9 mouse cellular contexts compared by ENCODE assay signal in genomic region chrX:155623701-155624281, GRCm38 (mm10). TPM values are rescaled to one million over a fixed set of nuclear protein-coding genes. Genes with fewer than 3 reads are reported as not detected.
DNase-seq lines count a peak whose midpoint lies in the region; ATAC-seq and TF ChIP-seq lines count a peak whose summit lies in the region.
"Had no signal": no experiment of that assay in that cellular context is flagged by ENCODE, and none has a peak within 500 bp of the region (broad histone marks: within the 10 kb centered on the region; RNA-seq: fewer than 3 reads in every experiment).

Ptchd1 (minus strand) TSS chrX:155623814.

- no peaks in the 10 kb centered on the region for H3K4me1 ChIP-seq in heart, embryonic 12.5 days (replicated peaks)
- no peaks in the 10 kb centered on the region for H3K4me1 ChIP-seq in embryonic facial prominence, embryonic 12.5 days
- H3K4me1 ChIP-seq in kidney, postnatal 0 days (replicated peaks; ENCODE audit: insufficient read depth, low read length) = 0 out of 2 replicates have a peak, but pooled peaks cover 4% of the 10 kb centered on the region
- H3K4me1 ChIP-seq in midbrain, embryonic 10.5 days = peaks cover 11% of the 10 kb centered on the region

- DNase-seq in heart, postnatal 4 days = no peak
- DNase-seq in NIH3T3 (ENCODE audit: low read depth) (peak; percentile 20), adipocyte (ENCODE audit: low spot score) (no peak)
- DNase-seq in kidney, postnatal 0 days (ENCODE audit: low spot score) = peak; percentile 26
- DNase-seq in midbrain, embryonic 10.5 days (ENCODE audit: low spot score) = peak; percentile 33
- no peak for DNase-seq in adrenal gland, adult 18-20 months (ENCODE audit: low spot score in 2 of 2)

- WGBS in heart, embryonic 12.5 days = 9% methylated on average over 34 of the region's 34 CpGs
- WGBS in embryonic facial prominence, embryonic 12.5 days = 20% methylated on average over 28 of the region's 34 CpGs
- 28% methylated on average over 26 of the region's 34 CpGs for WGBS in kidney, postnatal 0 days
- 18% methylated on average over 34 of the region's 34 CpGs for WGBS in midbrain, embryonic 10.5 days

- H3K27ac ChIP-seq in heart, embryonic 12.5 days (ENCODE audit: poor library complexity, severe bottlenecking) = no peak within 1 kb of the TSS
- H3K27ac ChIP-seq in embryonic facial prominence, embryonic 12.5 days = no peak within 1 kb of the TSS
- no peak within 1 kb of the TSS for H3K27ac ChIP-seq in kidney, postnatal 0 days
- peak within 1 kb of the TSS; percentile 38; the same call in 1 of the 2 replicates for H3K27ac ChIP-seq in midbrain, embryonic 10.5 days (replicated peaks)

- 0 out of 2 replicates have a peak, but pooled peaks have one; percentile 53 for ATAC-seq in heart, embryonic 12.5 days (ENCODE audit: insufficient number of reproducible peaks, low FRiP score)
- peak; percentile 36; the same call in 1 of the 2 replicates for ATAC-seq in embryonic facial prominence, embryonic 12.5 days (ENCODE audit: insufficient number of reproducible peaks, insufficient read depth, low FRiP score, low TSS enrichment)
- ATAC-seq in kidney, postnatal 0 days (replicated peaks; ENCODE audit: low FRiP score, low read depth) = peak; percentile 66; the same call in 1 of the 2 replicates

- 0 out of 2 replicates have a peak, but pooled peaks cover 6% of the 10 kb centered on the region for H3K9me3 ChIP-seq in heart, embryonic 12.5 days (replicated peaks)
- no peaks in the 10 kb centered on the region for H3K9me3 ChIP-seq in embryonic facial prominence, embryonic 12.5 days
- no peaks in the 10 kb centered on the region for H3K9me3 ChIP-seq in kidney, postnatal 0 days (replicated peaks; ENCODE audit: low read length)
- H3K9me3 ChIP-seq in midbrain, embryonic 10.5 days (replicated peaks) = peaks cover 5% of the 10 kb centered on the region; the same call in 1 of the 2 replicates

- peak within 1 kb of the TSS; percentile 95 for H3K4me2 ChIP-seq in heart, embryonic 12.5 days
- H3K4me2 ChIP-seq in embryonic facial prominence, embryonic 12.5 days (replicated peaks) = peak within 1 kb of the TSS; percentile 91
- H3K4me2 ChIP-seq in kidney, postnatal 0 days (ENCODE audit: low read length) = peak within 1 kb of the TSS; percentile 88

- H3K27me3 ChIP-seq in heart, embryonic 12.5 days (replicated peaks) = peaks cover 42% of the 10 kb centered on the region
- H3K27me3 ChIP-seq in embryonic facial prominence, embryonic 12.5 days = peaks cover 43% of the 10 kb centered on the region
- H3K27me3 ChIP-seq in kidney, postnatal 0 days (ENCODE audit: insufficient read depth, low read length) = peaks cover 4% of the 10 kb centered on the region; the same call in 1 of the 2 replicates
- peaks cover 68% of the 10 kb centered on the region for H3K27me3 ChIP-seq in midbrain, embryonic 10.5 days (ENCODE audit: low read depth, poor library complexity, severe bottlenecking)
- H3K27me3 ChIP-seq: CH12.LX had no signal

- no peaks in the 10 kb centered on the region for H3K36me3 ChIP-seq in heart, embryonic 12.5 days
- no peaks in the 10 kb centered on the region for H3K36me3 ChIP-seq in embryonic facial prominence, embryonic 12.5 days
- no peaks in the 10 kb centered on the region for H3K36me3 ChIP-seq in kidney, postnatal 0 days (ENCODE audit: insufficient read depth, low read length)
- no peaks in the 10 kb centered on the region for H3K36me3 ChIP-seq in midbrain, embryonic 10.5 days

- TF ChIP-seq CTCF in kidney, postnatal 0 days (IDR thresholded peaks at IDR 0.05; ENCODE audit: low read depth) = no peak

- peak within 1 kb of the TSS; percentile 65 for H3K4me3 ChIP-seq in heart, embryonic 12.5 days
- peak within 1 kb of the TSS; percentile 47 for H3K4me3 ChIP-seq in embryonic facial prominence, embryonic 12.5 days
- H3K4me3 ChIP-seq in kidney, postnatal 0 days (replicated peaks; ENCODE audit: low read depth, low read length) = peak within 1 kb of the TSS; percentile 40
- peak within 1 kb of the TSS; percentile 61 for H3K4me3 ChIP-seq in midbrain, embryonic 10.5 days

- H3K9ac ChIP-seq in heart, embryonic 12.5 days = peak within 1 kb of the TSS; percentile 50
- peak within 1 kb of the TSS; percentile 27; the same call in 1 of the 2 replicates for H3K9ac ChIP-seq in embryonic facial prominence, embryonic 12.5 days
- H3K9ac ChIP-seq in kidney, postnatal 0 days (ENCODE audit: low read depth, low read length) = no peak within 1 kb of the TSS

RNA-seq across cellular contexts. Expression of gene Ptchd1, which starts in this region (rescaled TPM):
- polyA plus RNA-seq in heart, embryonic 12.5 days (2016; fragmentation: Nextera tagmentation; extraction: Ambion mirVana) = 0.26 and 0.41 TPM in 2 replicates
- under 1 TPM; 0.45 to 0.52 TPM for total RNA-seq in heart, postnatal 4 days (2021)
- 2.3 TPM in 2 replicates for polyA plus RNA-seq in embryonic facial prominence, embryonic 12.5 days (2016; fragmentation: Nextera tagmentation; extraction: Ambion mirVana)
- polyA plus RNA-seq in kidney, postnatal 0 days (2015; fragmentation: Nextera tagmentation; extraction: Ambion mirVana) = 0.73 and 0.83 TPM in 2 replicates
- 0.72 and 1.0 TPM in 2 replicates for polyA plus RNA-seq in midbrain, embryonic 10.5 days (2016; fragmentation: Nextera tagmentation; extraction: Ambion mirVana)
- under 1 TPM; 0.17 to 0.45 TPM for total RNA-seq in adrenal gland, adult 18-20 months (2021)
- total RNA-seq: CH12.LX had no signal

Comparison
In these comparisons a context has a peak if more than half of its experiments do, and no peak if none do; other contexts are left out.
1. Peak in ATAC-seq, H3K4me3 ChIP-seq, H3K9ac ChIP-seq and H3K4me2 ChIP-seq in heart, embryonic 12.5 days; RNA of the gene not detected or under 1 TPM.
2. Peak in DNase-seq, ATAC-seq, H3K4me3 ChIP-seq and H3K4me2 ChIP-seq in kidney, postnatal 0 days; RNA of the gene not detected or under 1 TPM.
3. DNase-seq: peak in NIH3T3 (single experiment) and midbrain, embryonic 10.5 days (single experiment); none in heart, postnatal 4 days (single experiment), adipocyte (single experiment) and adrenal gland, adult 18-20 months (0 of 2).
4. Peak in every context shown above with its lines, with median percentiles within 50 percentile points of each other: ATAC-seq, H3K4me2 ChIP-seq and H3K4me3 ChIP-seq.